Comparison of ENCODE assay signal across 8 mouse cellular contexts in the genomic region with DNA sequence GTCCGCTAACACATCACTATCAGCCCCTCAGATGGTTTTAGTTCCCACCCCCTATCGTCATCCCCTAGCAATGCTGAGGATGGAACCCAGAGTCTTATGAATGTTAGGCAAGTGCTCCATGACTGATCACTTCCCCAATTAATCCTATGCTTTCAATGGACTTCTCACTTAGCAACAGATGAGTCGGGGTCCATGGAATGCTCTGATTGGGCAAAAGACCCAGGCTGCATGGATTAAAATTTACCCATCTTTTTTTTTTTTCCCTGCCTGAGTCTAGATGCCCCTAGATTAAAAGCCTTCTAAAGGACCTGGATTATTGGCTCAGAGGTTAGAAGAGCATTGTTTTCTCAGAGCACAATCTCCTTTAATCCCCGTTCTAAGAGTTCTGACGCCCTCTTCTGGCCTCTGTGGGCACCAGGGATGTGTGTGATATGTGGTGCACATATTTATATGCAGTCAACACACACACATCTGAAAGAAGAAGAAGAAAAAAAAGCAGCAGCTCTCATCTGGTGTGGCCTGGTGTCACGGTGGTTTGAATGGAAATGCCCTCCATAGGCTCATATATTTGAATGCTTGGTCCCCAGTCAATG. TPM values are rescaled to one million over a fixed set of nuclear protein-coding genes. Genes with fewer than 3 reads are reported as not detected.
DNase-seq lines count a peak whose midpoint lies in the region.

No protein-coding gene starts in this region.

- DNase-seq in adrenal gland, postnatal 10 days, result peak; percentile 59
- no peak for DNase-seq in adrenal gland, adult 18-20 months (ENCODE audit: low spot score in 2 of 2)
- peak; percentile 64 to 68 for DNase-seq in left cerebral cortex, postnatal 14 days (ENCODE audit: low spot score in 2 of 2)
- no peak for DNase-seq in left cerebral cortex, adult 11 months (ENCODE audit: low spot score)
- peak; percentile 52 for DNase-seq in R1 (ENCODE audit: low read depth, low spot score)
- peak; percentile 59 for DNase-seq in lung, postnatal 14 days
- no peak for DNase-seq in T-cell, adult 2 months (ENCODE audit: low spot score)
- no peak for DNase-seq in gastrocnemius, postnatal 4 days (ENCODE audit: low spot score in 2 of 2)

- intact Hi-C loops in left cerebral cortex, postnatal 14 days (cut with DNase I), result no loop called here

RNA-seq across cellular contexts. Expression of a gene that starts 46.2 kb away (rescaled TPM):
- 100 to 1,000 TPM in 1 of 2 experiments, 10 to 100 TPM in 1; 89.4 to 100 TPM for total RNA-seq in adrenal gland, postnatal 10 days (2021)
- total RNA-seq in adrenal gland, adult 18-20 months (2021), result 100 to 1,000 TPM; 109 to 110 TPM
- total RNA-seq in left cerebral cortex, postnatal 14 days (2021), result 10 to 100 TPM; 73.8 to 74.4 TPM
- total RNA-seq in gastrocnemius, postnatal 4 days (2021), result 10 to 100 TPM; 68.2 to 70.9 TPM

RNA-seq across cellular contexts. Expression of a gene that starts 46.3 kb away (rescaled TPM):
- 10 to 100 TPM; 29.2 to 31.6 TPM for total RNA-seq in adrenal gland, postnatal 10 days (2021)
- 10 to 100 TPM; 33.2 to 47.2 TPM for total RNA-seq in adrenal gland, adult 18-20 months (2021)
- total RNA-seq in left cerebral cortex, postnatal 14 days (2021), result 10 to 100 TPM; 20.9 to 24.4 TPM
- total RNA-seq in gastrocnemius, postnatal 4 days (2021), result 10 to 100 TPM; 23.4 to 28.3 TPM

RNA-seq across cellular contexts. Expression of a gene that starts 47.7 kb away (rescaled TPM):
- 10 to 100 TPM; 10.7 to 11.4 TPM for total RNA-seq in adrenal gland, postnatal 10 days (2021)
- 10 to 100 TPM; 19.2 to 19.7 TPM for total RNA-seq in adrenal gland, adult 18-20 months (2021)
- 10 to 100 TPM; 12.3 to 13.4 TPM for total RNA-seq in left cerebral cortex, postnatal 14 days (2021)
- 1 to 10 TPM; 2.1 to 2.2 TPM for total RNA-seq in gastrocnemius, postnatal 4 days (2021)

Comparison
In these comparisons a context has a peak if more than half of its experiments do, and no peak if none do; other contexts are left out.
1. DNase-seq: peak in adrenal gland, postnatal 10 days (single experiment), left cerebral cortex, postnatal 14 days (2 of 2), R1 (single experiment) and lung, postnatal 14 days (single experiment); none in adrenal gland, adult 18-20 months (0 of 2), left cerebral cortex, adult 11 months (single experiment), T-cell, adult 2 months (single experiment) and gastrocnemius, postnatal 4 days (0 of 2).